Mouse (Mus musculus) intestine, embryonic 15.5 days (tissue): ENCODE data around the gene Rara. TPM values are rescaled to one million over a fixed set of nuclear protein-coding genes. Genes with fewer than 3 reads are reported as not detected.

ENCODE experiments used
- ATAC-seq: fragments of 200-750 bp; cut with Nextera tagmentation; 2 replicates; pipeline ENCODE4 v1.8.0; 2017; ENCODE audit warnings: moderate TSS enrichment, moderate library complexity
- H3K27ac ChIP-seq: fragments of 300-500 bp; sonication (generic); 2 replicates; pipeline ENCODE4 v1.5.1; 2015; ENCODE audit warnings: mild to moderate bottlenecking, inconsistent platforms
- H3K27me3 ChIP-seq: fragments of 300-500 bp; sonication (generic); replicated peaks from 2 replicates; pipeline ENCODE4 v1.6.1; 2015; ENCODE audit warnings: inconsistent platforms
- H3K36me3 ChIP-seq: fragments of 300-500 bp; sonication (generic); 2 replicates; pipeline ENCODE4 v1.6.1; 2015; ENCODE audit warnings: inconsistent platforms
- H3K4me1 ChIP-seq: fragments of 300-500 bp; sonication (generic); replicated peaks from 2 replicates; pipeline ENCODE4 v1.6.1; 2015; ENCODE audit warnings: inconsistent platforms
- H3K4me2 ChIP-seq: fragments of 300-500 bp; sonication (generic); replicated peaks from 2 replicates; pipeline ENCODE4 v1.6.1; 2015; ENCODE audit warnings: mild to moderate bottlenecking, inconsistent platforms
- H3K4me3 ChIP-seq: fragments of 300-500 bp; sonication (generic); replicated peaks from 2 replicates; pipeline ENCODE4 v1.5.1; 2015; ENCODE audit warnings: inconsistent platforms
- H3K9ac ChIP-seq: fragments of 300-500 bp; sonication (generic); 2 replicates; pipeline ENCODE4 v1.6.1; 2015; ENCODE audit warnings: inconsistent platforms
- H3K9me3 ChIP-seq: fragments of 300-500 bp; sonication (generic); 2 replicates; pipeline ENCODE4 v1.6.1; 2016; ENCODE audit warnings: inconsistent platforms
- WGBS: fragments of 180-500 bp; shearing (Covaris S2); methylation state at CpG from one replicate; pipeline ENCODE4 v1.1.7; 2015; 5-methylcytosine and 5-hydroxymethylcytosine counted together
- polyA plus RNA-seq: library from polyadenylated mRNA; unstranded; fragments of >200 nt; fragmentation: Nextera tagmentation; extraction: Ambion mirVana; gene quantifications from 2 replicates; pipeline ENCODE4 v1.2.1, GENCODE M21; 2015

Gene Rara
- polyA plus RNA-seq, 1 experiment from 2014 or later = 31.5 TPM

DNA sequence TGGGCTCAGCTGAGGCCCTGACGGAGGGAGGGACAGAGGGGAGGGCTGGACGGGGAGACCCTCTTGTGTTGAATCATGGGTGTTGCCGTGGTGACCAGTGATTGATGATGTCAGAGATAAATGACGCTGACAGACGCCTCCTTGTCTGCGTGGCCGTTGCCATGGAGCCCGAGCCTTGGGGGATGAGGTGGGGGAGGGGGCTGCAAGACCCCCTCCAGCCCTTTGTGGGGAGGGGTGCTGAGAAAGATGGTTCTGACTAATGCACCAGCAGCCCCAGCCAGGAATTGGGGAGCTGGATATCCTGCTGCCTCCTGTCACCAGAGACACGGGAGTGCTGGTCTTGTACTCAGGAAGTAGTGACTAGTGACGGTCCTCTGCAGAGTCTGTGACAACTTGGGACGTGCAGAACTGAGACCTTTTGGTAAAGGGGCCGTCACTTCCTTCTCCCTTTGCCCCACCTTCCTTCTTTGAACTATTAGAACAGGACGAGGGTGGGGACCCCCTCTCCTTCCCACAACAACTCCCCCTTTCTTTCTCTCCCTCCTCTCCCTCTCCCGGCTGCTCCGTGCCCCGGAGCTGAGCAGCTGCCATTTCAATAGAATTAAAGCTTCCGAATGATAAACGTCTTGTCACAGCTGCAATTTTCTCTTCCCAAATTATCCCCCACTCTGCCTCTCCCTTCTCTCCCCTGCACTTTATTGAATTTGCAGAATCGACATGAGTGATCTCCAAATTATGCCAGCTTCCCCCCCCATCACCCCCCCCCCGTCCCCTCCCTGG, 41.3 kb downstream of the Rara start:
- WGBS = 23% methylated on average over 20 of the region's 20 CpGs
- no peaks in the 10 kb centered on the region for H3K9me3 ChIP-seq
- no peak for ATAC-seq
- 0 out of 2 replicates have a peak overlapping the region, but pooled peaks have one; percentile 22 for H3K4me2 ChIP-seq
- peaks cover 77% of the 10 kb centered on the region for H3K4me1 ChIP-seq
- no peak overlapping the region for H3K9ac ChIP-seq
- H3K4me3 ChIP-seq = no peak overlapping the region
- peaks cover 38% of the 10 kb centered on the region for H3K36me3 ChIP-seq
- H3K27ac ChIP-seq = peak overlapping the region; percentile 10; the same call in 1 of the 2 replicates
- no peaks in the 10 kb centered on the region for H3K27me3 ChIP-seq

DNA sequence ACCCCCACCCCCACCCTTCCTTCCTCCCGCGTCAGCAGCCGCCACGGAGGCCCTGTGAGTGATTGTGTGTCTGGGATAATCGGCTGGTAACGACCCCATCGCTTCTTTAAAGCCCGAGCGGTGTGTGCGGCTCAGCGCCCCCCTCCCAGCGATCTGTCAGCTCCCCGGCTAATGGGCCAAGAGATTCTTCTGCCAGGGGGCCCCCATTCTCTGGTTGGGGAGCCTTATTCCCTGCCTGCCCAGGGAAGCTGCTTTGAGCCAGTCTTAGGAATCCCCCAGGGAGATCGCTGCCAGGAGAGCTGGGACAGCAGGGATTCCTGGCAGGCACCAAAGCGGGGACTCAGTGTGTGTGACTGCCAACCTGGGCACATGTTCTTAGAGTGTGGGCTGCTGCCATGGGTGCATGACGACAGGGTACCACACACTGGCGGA, 41.9 kb downstream of the Rara start:
- H3K4me1 ChIP-seq = peaks cover 71% of the 10 kb centered on the region
- no peaks in the 10 kb centered on the region for H3K27me3 ChIP-seq
- H3K4me2 ChIP-seq = no peak overlapping the region
- no peak for ATAC-seq
- no peak overlapping the region for H3K9ac ChIP-seq
- whole genome bisulfite sequencing = 47% methylated on average over 17 of the region's 17 CpGs
- H3K36me3 ChIP-seq = peaks cover 41% of the 10 kb centered on the region
- H3K27ac ChIP-seq = peak overlapping the region; percentile 48; the same call in 1 of the 2 replicates
- H3K9me3 ChIP-seq = no peaks in the 10 kb centered on the region
- no peak overlapping the region for H3K4me3 ChIP-seq

DNA sequence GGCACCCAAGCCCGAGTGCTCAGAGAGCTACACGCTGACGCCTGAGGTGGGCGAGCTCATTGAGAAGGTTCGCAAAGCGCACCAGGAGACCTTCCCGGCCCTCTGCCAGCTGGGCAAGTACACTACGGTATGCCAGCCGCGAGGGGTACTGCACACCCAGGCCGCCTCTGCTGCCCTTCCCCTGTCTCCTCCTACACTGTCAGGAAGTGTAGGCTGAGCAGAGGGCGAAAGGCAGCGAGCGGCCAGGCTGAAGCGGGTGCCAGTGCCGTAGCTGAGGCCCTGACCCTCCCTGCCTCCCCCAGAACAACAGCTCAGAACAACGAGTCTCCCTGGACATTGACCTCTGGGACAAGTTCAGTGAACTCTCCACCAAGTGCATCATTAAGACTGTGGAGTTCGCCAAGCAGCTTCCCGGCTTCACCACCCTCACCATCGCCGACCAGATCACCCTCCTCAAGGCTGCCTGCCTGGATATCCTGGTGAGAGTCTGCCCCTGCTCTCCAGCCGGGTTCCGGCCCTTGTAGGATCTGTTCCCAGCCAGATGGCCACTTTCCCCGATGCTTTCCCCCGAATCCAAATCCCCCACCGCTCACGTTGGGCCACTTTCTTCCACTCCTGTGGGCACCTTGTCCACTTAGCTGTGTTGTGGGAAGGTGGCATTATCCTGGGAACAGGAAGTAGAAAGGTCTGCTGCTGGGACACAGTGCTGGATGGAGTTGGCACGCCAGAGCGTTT, 42.7 kb downstream of the Rara start:
- Histone ChIP-seq H3K36me3 (peaks cover 43% of the 10 kb centered on the region), H3K4me1 (peaks cover 63% of the 10 kb centered on the region), H3K27ac (peak overlapping the region; percentile 62; the same call in 1 of the 2 replicates), H3K9me3 (no peaks in the 10 kb centered on the region), H3K27me3 (no peaks in the 10 kb centered on the region), H3K4me3 (no peak overlapping the region), H3K4me2 (no peak overlapping the region; the same call in 1 of the 2 replicates), H3K9ac (no peak overlapping the region)
- ATAC-seq = no peak
- WGBS = 69% methylated on average over 29 of the region's 29 CpGs

DNA sequence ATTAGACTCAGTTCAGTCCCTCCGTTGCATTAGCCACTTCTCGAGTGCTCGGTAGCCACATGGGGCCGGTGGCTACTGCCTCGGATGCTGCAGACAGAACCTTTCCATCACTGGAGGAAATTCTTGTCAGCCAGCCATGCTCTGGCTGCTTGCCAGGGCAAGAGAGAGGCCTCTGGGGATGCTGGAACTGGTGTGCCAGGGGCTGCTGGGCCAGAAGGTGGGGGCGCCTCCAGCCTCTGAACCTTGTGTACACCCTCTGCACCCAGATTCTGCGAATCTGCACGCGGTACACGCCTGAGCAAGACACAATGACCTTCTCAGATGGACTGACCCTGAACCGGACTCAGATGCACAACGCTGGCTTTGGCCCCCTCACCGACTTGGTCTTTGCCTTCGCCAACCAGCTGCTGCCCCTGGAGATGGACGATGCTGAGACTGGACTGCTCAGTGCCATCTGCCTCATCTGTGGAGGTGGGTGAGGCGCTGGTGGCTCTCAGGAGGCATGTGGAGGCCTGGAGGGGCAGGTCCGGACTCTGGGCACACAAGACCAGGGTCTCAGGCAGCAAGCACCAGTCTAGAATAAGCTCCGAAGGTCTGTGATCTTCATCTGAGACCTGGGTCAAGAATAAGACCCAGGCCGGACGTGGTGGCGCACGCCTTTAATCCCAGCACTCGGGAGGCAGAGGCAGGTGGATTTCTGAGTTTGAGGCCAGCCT, 43.9 kb downstream of the Rara start:
- WGBS = 70% methylated on average over 23 of the region's 23 CpGs
- peaks cover 43% of the 10 kb centered on the region for H3K36me3 ChIP-seq
- H3K4me1 ChIP-seq = peaks cover 52% of the 10 kb centered on the region
- H3K4me3 ChIP-seq = no peak overlapping the region
- no peaks in the 10 kb centered on the region for H3K9me3 ChIP-seq
- no peak overlapping the region for H3K4me2 ChIP-seq
- no peaks in the 10 kb centered on the region for H3K27me3 ChIP-seq
- H3K9ac ChIP-seq = no peak overlapping the region
- no peak for ATAC-seq
- H3K27ac ChIP-seq = peak overlapping the region; percentile 62

DNA sequence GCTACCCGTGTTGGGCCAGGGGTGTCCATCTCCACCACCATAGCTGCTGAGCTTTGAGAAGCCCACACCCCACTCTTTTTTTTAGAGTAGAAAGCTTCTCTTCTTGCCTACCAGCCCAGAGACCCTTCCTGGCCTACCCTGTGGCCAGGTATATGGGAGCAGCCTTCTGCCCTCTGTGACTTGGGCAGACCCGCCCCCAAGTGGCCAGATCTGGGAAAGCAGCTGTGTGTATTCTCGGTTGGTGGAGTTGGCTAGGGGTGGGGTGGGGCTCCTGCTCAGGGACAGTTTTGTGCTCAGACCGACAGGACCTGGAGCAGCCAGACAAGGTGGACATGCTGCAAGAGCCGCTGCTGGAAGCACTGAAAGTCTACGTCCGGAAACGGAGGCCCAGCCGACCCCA, 44.6 kb downstream of the Rara start:
- peaks cover 38% of the 10 kb centered on the region for H3K36me3 ChIP-seq
- ATAC-seq = peak; percentile 37; the same call in 1 of the 2 replicates

DNA sequence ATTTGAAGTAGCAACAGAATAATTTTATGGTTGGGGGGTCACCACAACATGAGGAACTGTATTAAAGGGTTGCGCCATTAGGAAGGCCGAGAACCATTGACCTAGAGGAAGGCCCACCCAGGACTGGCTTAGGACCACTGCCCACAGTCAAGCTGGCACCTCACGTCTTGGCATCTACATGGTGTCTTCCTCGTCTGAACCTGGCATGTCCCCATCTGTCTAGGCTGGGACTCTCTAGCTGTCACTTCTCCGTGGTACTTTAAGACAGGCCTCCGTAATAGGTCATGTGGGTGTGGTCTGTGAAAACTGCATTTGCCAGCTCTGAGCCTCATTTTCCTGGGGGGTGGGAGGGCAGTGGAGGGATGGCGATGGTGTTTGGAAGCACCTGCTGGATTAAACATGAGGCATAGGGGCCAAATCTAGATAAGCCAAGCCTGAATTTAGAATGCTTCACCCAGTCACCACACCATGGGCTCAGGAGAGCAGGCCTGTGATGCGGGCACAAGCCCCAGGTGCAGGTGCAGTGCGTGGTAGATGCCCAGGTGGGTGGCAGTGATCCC, 45.3 kb downstream of the Rara start:
- no peak for ATAC-seq
- Histone ChIP-seq H3K4me1 (peaks cover 37% of the 10 kb centered on the region), H3K9ac (no peak overlapping the region), H3K27me3 (no peaks in the 10 kb centered on the region), H3K36me3 (peaks cover 36% of the 10 kb centered on the region), H3K9me3 (no peaks in the 10 kb centered on the region), H3K27ac (no peak overlapping the region), H3K4me3 (no peak overlapping the region), H3K4me2 (no peak overlapping the region)
- WGBS = 85% methylated on average over 9 of the region's 9 CpGs

More for the DNA sequence above, 44.6 kb downstream of the Rara start:
- H3K27ac ChIP-seq = no peak overlapping the region
- H3K27me3 ChIP-seq = no peaks in the 10 kb centered on the region
- H3K4me3 ChIP-seq = no peak overlapping the region
- WGBS = 47% methylated on average over 9 of the region's 9 CpGs
- H3K9ac ChIP-seq = no peak overlapping the region
- no peaks in the 10 kb centered on the region for H3K9me3 ChIP-seq
- H3K4me2 ChIP-seq = no peak overlapping the region
- peaks cover 44% of the 10 kb centered on the region for H3K4me1 ChIP-seq

DNA sequence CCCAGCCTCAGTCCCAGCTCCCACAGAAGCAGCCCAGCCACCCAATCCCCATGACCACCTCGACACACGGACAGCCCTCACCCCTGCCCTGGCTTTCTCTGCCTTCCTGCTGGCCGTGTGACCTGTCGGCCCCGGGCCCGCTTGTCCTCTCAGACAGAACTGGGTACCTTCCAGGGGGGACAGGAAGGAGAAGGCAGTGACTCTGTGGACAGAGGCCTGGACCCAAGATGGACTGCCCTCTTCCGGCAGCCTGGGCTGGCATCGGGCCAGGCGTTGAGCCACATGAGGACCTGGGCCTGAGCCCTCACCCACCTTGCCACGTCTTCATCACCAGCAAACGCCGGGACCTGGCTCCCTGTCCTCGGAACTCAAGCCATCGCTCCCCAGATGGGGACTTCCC, 46.0 kb downstream of the Rara start:
- Histone ChIP-seq H3K4me1 (peaks cover 30% of the 10 kb centered on the region), H3K9ac (no peak overlapping the region), H3K27ac (no peak overlapping the region), H3K27me3 (no peaks in the 10 kb centered on the region), H3K4me2 (no peak overlapping the region), H3K36me3 (peaks cover 34% of the 10 kb centered on the region), H3K9me3 (no peaks in the 10 kb centered on the region), H3K4me3 (no peak overlapping the region)
- ATAC-seq = no peak
- WGBS = 87% methylated on average over 14 of the region's 14 CpGs

DNA sequence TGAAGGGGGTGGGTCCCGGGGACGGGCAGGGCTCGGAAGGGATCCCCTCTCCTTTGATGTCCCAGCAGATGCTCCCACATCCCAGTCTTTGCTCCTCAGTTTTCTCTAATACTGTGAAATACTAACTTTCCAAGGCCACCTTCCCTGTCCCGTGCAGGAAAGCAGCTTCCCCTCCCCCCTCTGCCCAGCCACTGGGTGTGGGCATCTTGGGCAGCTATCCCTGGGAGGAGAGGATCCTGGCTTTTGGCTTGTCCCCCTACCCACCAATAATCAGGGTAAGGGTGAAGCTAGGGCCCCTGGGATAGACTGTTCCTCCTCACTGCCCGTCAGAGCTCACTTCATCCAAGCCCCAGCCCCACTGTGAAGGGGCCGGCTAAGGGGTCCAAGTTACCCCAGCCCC, 46.6 kb downstream of the Rara start:
- ATAC-seq = no peak
- 77% methylated on average over 6 of the region's 6 CpGs for WGBS
- H3K4me2 ChIP-seq = no peak overlapping the region
- H3K9ac ChIP-seq = no peak overlapping the region
- H3K4me3 ChIP-seq = no peak overlapping the region
- peaks cover 34% of the 10 kb centered on the region for H3K36me3 ChIP-seq
- peaks cover 24% of the 10 kb centered on the region for H3K4me1 ChIP-seq
- H3K27ac ChIP-seq = no peak overlapping the region
- H3K9me3 ChIP-seq = no peaks in the 10 kb centered on the region
- H3K27me3 ChIP-seq = no peaks in the 10 kb centered on the region

DNA sequence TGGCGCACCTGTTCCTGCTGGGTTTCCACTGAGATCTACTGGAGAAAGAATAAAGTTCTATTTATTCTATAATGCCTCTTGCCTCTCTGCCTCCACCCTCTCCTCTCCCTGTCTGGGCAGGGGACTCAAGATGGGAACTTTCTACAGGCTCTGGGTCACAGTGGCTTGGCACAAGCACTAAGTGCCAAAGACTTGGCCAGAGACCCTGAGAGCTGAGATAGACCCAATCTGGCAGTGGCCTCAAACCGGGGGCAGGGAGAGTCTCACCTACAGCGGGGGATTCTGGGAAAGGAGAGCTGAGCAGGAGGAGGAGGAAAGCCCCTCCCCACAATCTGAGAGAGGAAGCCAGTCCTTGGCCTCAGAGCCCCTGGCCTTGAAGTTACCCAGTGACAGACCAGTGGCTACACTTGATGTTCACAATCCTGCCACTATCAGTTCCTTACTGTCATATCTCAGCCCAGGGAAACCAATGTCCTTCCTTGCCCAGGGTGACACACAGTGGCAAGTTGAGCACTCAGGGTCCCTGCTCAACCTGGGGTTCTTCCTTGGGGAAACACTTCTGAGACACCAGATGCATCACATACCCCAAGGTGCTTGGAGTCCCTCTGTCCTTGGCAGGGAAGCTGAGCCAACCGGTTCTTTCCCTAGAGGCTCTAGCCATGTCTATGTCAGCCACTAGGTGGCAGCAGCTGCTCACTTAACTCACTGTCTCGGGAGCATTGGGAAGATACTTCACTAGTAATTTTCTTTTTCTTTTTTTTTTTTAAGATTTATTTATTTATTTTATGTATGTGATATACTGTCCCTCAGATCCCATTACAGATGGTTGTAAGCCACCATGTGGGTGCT, 47.5 kb downstream of the Rara start:
- Histone ChIP-seq H3K4me3 (no peak overlapping the region), H3K27ac (no peak overlapping the region), H3K9ac (no peak overlapping the region), H3K4me1 (peaks cover 16% of the 10 kb centered on the region), H3K27me3 (no peaks in the 10 kb centered on the region), H3K36me3 (peaks cover 34% of the 10 kb centered on the region), H3K9me3 (no peaks in the 10 kb centered on the region), H3K4me2 (no peak overlapping the region)
- 53% methylated on average over 5 of the region's 5 CpGs for WGBS
- no peak for ATAC-seq

DNA sequence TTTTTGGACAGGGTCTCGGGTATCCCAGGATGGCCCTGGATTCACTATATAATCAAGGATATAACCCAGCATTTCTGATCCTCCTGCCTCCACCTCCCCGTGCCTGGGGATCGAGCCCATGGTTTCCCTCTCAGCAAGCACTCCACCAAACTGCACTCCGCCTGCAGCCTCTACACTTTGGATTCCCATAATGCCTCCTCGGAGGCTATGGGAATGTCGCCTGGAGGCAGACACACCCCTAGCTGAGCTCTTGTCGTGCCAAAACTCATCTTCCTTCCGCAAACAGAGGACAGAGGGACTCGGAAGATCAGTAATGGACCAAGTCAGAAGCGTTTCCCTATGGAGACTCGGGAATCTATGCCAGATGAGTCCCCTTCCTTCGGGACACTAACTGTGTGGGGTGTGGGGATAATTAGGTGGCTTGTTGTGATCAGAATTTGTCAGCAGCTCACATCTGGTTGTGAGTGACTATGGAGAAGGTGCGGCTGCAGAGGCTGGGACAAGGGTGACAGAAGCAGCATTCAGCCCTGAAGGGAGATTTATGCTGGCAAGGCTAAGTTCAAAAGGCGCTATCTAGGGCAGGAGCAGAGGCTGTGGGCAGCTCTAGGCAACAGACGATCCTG, 51.0 kb downstream of the Rara start:
- H3K4me2 ChIP-seq = no peak overlapping the region
- no peak overlapping the region for H3K4me3 ChIP-seq
- 0 out of 2 replicates have a peak, but pooled peaks cover 13% of the 10 kb centered on the region for H3K4me1 ChIP-seq
- H3K9ac ChIP-seq = no peak overlapping the region
- 58% methylated on average over 15 of the region's 15 CpGs for WGBS
- H3K9me3 ChIP-seq = no peaks in the 10 kb centered on the region
- ATAC-seq = no peak
- no peak overlapping the region for H3K27ac ChIP-seq
- peaks cover 7% of the 10 kb centered on the region for H3K36me3 ChIP-seq
- no peaks in the 10 kb centered on the region for H3K27me3 ChIP-seq

DNA sequence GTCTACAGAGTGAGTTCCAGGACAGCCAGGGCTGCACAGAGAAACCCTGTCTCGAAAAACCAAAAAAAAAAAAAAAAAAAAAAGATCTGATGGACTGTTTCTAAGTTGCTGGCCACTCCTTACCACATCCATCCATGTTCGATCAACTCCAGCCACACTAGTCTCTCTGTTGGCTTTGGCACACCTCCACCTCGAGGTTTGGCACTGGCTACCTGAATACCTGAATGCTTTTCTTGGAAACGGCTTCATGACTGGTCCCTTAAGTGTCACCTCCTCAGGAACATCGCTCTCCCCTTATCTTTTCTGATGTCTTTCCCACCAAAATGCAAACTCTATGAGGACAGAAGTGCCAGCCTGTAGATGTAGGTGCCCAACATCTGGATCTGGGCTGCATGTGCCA, 51.7 kb downstream of the Rara start:
- H3K4me3 ChIP-seq = no peak overlapping the region
- no peak for ATAC-seq
- H3K4me1 ChIP-seq = 0 out of 2 replicates have a peak, but pooled peaks cover 13% of the 10 kb centered on the region
- H3K36me3 ChIP-seq = 0 out of 2 replicates have a peak, but pooled peaks cover 3% of the 10 kb centered on the region
- no peaks in the 10 kb centered on the region for H3K27me3 ChIP-seq
- H3K27ac ChIP-seq = no peak overlapping the region
- 76% methylated on average over 5 of the region's 5 CpGs for WGBS
- no peak overlapping the region for H3K9ac ChIP-seq
- no peaks in the 10 kb centered on the region for H3K9me3 ChIP-seq
- H3K4me2 ChIP-seq = no peak overlapping the region
